Mouse (Mus musculus) forelimb bud, embryonic 11.5 days (tissue): ENCODE data around the gene Cenpf.
"Not testable (repeated sequence)": the region's sequence is repeated elsewhere in the genome, so short reads cannot be mapped to it uniquely, and the experiment has no call there.

Source experiments
- DNase-seq: peaks from one replicate; pipeline ENCODE4 v3.0.0-alpha.2; 2012; ENCODE audit warnings: low read depth, low spot score

Gene Cenpf

DNA sequence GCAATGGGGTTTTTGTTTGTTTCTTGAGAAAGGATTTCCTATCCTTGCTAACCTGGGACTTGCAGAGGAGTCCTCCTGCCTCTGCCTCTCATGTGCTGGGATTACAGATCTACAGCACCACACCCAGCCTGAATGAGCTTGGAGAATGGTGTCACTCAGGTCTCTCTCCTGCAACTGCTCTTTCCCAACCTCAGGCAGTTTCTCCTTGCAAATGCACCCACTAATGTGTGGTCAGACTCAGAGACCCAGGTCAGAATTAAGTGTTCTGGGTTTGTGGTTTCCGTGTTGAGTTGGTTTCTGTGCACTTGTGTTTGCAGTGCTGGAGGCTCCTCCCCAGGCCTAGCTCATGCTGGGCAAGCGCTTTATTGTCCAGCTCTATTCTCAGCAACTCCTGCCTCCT is 6.5 kb upstream of the Cenpf start:
- no peak for DNase-seq

DNA sequence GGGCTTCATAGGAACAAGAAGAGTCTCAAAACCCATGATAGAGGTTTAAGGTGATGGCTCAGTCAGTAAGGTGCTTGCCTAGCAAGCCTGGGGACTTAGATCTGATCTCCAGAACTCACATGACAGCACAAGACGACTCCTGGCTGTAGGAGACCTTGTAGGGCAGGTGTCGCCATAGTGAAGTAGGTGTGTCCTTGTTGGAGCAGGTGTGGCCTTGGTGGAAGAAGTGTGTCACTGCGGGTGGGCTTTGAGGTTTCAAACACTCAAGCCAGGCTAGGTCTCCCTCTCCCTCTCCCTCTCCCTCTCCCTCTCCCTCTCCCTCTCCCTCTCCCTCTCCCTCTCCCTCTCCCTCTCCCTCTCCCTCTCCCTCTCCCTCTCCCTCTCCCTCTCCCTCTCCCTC is 4.6 kb upstream of the Cenpf start:
- DNase-seq = not testable (repeated sequence)

DNA sequence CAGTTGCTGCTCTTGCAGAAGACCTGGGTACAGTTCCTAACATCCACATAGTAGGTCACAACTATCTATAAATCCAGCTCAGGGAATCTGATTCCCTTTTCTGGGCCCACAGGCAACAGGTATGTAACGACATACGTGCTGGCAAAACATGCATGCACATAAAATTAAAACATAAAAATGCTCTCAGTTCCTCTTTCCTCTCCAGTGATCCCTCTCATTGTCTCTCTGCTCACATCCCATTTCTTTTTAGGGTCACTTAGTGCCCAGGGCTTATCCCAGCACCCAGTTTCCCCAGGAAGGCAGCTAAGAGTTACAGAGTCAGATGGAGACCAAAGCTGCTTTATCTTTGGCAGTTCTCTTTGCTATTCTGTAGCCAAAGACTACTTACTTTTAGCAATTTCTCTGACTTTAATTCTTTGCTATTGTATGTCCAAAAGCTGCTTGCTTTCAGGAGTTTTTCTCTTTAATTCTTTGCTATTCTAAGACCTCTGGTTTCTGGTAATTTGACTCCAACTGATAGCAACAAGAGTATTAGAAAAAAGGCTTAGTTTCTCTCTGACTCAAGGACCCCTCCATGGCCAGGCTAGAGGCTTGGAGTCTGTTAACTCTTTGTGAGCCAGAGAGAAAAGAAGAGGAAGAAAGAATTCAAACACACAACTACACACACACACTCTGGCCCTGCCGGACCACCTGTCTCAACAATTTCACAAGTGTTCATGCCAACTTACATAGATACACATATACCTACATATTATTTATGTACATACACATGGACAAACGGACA is 1.4 kb upstream of the Cenpf start:
- no peak for DNase-seq

DNA sequence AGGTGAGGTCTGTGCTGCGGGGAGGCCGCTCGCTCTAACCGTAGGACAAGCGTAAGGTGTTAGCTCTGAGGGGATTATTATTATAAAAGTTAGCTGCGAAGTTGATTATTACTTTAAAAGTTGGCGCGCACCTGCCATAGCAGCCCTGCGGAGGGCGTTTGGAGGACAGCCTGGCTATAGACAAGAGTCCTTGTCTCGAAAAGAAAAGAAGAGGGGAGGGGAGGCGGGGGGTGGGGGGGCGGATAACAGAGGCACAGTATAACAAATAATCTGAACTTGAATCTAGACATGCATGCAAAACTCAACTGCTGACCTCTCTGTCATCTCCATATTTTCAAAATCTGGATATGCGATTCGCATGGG is 483 bp upstream of the Cenpf start:
- no peak for DNase-seq

DNA sequence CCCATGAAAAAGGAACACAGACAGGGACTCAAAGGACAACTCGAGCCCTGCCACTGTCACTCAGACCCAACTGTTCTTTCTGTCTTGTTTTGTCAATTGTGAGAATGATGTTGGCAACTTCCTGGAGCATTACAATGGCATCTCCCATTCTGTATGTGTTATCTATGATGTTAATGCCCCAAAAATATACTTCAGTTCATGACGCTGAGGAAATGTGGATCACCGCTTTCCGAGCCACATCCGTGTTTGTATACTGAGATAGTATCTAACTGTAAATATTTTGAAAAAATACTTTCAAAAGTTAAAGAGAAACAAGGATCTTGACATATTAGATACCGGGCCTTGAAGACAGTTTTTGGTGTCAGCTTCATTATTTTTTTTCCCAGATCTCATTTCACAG is 1.9 kb downstream of the Cenpf start:
- DNase-seq = no peak

DNA sequence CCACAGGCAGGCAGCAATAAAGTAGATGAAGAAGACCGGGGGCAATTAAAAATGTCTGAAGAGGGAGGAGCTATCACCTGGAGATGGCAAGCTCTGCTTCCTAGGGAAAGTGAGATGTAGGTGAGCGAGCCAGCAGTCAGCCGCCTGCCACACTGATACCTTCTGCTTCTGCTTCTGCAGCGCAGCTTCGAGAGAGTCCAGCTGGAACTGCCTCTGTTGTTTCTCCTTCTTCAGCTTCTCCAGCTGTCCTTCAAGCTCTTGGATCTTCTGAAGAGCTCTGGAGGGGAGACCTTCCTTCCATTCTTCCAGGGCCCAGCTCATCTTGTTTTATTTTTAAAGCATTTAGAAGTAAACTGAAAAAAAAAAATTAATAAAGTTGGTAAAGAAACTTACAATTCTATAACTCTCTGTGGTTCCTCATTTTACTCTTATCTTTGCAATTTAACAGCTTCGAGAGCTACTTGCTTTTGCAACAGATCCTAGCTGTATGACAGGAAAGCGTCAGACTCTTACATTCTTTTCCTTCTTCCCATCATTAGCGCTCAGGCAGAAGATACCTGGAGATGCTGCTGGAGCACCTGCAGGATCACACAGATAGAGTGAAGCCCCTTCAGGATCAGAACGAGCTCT is 3.0 kb downstream of the Cenpf start:
- DNase-seq = no peak

DNA sequence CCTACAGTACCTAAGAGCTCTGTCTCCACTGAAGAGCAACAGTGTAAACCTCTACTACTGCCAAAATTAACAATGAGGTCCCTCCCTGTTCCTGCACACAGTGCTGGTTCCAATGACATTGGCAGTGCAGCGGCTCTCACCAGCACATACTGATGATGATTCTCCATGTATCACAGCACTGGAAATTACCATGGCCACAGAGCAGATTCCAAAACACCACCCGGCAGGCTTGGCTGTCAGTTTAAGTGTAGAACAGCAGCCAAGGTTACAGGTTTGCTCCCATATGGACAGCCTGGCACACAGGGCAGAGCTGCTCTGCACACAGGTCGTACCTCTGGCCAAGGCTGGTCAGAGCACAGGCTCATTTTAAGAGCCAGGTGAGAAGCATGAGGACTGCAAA is 8.3 kb downstream of the Cenpf start:
- no peak for DNase-seq

DNA sequence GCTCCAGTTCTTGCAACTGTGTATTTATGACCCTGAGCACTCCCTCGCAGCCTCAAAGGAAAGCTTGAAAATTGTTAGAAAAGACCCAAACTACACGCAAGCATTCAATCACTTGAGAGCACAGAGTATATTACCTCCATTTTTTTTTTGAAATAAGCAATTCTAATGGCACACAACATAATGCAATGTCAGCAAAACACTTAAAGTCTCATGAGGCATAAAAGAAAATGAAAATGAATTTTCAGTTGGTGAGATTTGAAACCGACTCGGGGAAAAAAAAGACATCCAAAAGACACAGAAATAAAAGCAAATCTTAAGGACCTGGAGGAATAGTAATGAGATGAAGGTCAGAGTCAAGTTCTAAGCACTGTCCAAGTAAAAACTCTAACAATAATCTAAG is 11.9 kb downstream of the Cenpf start:
- DNase-seq = no peak

DNA sequence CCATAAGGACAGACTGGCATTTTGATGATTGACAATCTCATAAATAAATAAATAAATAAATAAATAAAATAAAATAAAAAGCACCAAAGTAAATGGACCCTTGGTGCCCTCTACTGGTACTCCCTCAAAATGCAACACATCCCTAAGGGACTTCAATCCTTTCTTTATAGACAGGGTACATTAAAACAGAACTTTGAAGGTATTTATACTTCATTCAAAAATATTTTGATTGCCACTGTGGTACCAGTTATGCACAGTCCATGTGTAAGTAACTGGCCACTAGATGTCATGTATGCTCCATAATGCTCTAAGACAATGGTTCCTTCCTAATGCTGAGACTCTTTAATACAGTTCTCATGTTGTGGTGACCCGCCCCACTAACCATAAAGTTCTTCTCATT is 12.5 kb downstream of the Cenpf start:
- peak; percentile 28 for DNase-seq

DNA sequence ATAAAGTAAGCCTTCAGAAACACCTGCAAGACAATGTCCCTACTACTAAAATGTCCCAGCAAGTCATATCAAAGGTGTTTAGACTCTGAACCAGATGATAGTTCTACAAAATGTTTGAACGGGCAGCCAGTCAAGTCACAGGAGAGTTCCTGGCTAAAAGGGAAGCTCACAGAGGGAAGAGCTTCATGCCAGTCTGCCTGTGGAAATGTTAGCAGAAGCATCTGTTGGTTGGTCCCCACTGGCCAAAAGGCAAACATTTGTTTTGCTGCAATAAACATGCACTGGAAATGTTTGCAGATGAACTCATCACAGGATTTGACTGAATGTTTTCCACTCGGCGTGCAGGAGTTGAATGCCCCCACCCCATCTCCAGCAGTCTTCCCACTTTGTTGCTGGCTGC is 21.9 kb downstream of the Cenpf start:
- no peak for DNase-seq

DNA sequence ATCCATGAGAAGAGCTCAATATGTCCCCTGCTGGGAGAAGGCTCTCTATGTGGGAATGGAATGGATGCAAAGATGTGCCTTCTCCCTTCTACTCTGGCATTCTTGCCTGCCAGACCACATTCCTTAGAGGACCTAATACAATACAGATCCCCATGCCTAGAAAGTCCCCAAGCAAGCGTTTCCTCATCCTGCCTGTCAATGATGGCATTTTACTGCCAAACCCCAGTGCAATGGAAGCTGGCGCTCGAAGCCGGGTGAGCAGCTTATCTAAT is 23.1 kb downstream of the Cenpf start:
- DNase-seq = no peak

DNA sequence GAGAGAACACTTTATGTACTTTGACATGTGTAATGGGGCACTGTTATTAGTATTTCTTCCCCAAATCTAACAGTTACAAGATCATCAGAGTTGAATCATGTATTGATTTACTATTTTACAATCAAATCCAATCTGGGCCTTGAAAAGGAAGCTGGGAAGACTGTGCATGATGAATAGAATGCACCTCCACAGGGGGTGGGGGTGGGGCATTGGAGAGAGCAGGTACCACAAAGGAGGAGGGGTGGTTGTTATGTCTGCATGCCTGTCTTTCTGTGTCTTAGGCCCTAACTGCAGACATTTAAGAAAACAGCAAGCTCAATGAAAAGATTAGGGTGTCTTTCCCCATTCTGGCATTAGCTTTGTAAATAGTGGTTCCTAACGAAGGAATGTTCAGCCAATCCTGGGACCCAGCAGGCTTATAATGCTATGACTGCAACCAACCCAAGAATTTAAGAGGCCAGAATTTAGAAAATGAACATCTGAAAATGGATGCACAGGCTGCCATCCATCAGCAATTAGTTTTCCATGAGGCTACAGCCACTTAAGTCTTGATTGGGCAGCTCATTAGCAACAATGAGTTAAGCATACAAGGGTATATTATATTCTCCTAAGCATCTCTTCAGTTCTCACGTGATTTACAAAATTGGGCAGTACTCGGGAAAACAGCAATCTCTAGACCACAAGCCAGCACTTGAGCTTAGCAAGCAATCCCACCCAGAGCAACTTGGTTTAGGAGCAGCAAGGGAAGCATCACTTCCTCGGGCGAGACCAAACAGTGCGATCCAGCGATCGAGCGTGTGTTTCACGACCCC is 23.6 kb downstream of the Cenpf start:
- DNase-seq = no peak

DNA sequence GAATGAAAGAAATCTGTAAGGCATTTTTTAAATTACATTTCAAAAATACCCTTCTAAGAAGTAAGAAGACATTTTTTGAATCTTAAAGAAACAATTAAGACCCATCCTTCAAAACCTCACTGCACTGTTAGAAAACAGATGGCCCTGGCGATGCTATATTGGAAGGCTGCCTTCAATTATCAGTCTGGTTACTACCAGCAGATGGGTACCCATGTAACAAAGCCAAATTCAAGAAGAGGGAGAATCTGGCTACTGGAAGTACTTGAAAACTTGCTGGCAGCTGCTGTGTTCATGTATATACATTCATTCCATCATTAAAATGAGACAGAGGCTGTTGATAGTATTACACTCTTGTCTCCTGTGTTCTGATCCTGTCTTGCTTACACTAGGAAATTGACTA is 24.4 kb downstream of the Cenpf start:
- DNase-seq = no peak

DNA sequence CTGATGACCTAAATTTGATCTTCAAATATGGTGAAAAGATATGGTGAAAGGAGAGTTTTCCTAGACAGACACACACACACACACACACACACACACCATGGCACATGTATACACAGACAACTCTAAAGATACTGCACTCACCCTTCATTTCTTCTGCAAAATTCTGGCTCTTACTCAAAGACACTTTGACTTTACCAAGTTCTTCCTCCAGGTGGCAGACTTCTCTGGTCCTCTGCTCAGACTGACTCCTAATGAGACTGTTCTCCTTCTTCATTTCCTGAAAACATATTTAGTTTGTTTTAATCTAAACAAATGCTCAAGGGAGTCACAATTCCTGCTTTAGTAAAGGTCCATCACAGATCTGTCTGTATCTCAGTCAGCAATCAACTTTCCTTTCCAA is 26.0 kb downstream of the Cenpf start:
- DNase-seq = peak; percentile 29

DNA sequence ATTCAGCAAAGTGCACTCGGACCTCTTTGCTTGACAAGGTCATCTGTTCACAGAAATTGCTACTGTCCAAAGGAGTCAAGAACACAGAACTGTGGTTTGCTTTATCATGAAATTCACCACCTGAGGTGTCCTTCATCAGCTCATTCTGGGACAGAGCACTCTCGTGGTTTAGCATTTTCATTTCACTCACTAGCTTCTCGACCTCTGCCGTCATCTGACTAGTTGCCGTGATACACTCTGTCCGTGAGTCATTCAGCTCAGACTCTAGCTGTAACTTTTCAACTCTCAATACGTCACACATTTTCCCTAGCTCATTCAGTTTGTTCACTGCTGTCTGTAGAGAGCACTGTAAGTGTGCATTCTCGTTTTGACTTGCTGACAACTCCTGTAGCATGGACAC is 30.5 kb downstream of the Cenpf start:
- DNase-seq = no peak

DNA sequence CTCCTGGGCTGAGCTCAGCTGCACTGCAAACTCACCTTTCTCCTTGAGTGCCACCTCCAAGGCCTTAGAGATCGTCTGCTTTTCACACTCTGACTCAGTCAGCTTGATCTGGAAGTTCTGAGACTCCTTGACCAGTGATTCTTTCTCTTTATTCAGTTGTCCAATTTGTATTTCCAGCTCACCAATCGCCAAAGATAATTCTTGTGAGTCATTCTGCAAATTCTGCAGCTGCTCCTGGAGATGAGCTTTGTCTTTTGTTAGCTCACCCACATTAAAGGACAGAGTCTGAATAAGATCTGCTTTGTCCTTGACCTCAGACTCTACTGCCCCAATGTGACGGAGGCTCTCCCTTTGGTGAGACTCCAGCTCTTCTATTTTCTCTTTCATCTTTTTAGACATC is 34.1 kb downstream of the Cenpf start:
- no peak for DNase-seq

DNA sequence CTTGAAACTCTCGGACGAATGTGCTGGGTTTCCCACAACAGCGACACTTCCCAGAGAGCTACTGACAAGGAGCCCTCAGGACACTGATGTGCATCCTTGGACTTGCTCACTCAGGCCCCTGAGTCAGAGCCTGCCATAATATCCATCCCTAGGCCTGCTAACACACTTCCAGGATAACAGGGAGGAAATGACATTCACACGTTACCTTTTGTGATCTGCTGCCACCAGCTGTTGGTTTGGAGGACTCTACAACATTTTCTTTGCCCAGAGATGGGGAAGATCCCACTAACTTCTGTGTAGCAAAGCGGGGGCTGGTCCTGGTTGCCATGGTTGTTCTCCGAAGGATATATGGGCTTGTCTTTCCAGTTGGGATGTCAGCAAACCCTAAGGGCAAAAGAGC is 41.3 kb downstream of the Cenpf start:
- no peak for DNase-seq

DNA sequence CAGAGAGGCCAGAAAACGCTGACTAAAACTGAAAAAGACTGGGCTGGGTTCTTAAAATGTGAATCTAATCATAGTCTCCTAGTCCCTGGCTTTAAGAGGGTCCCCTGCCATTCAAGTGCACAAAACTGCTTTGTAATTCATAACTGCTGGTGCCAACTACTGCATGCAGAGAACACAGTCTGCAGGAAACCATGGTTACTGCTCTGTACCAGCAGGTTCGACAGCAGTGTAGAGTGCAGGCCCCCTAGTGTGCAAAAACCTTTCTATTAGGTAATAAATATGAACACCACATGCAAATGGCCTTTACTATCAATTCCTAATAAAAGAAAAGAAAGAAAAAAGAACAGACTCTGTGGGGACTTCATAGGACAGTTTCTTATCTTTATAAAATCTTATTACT is 42.5 kb downstream of the Cenpf start:
- no peak for DNase-seq

DNA sequence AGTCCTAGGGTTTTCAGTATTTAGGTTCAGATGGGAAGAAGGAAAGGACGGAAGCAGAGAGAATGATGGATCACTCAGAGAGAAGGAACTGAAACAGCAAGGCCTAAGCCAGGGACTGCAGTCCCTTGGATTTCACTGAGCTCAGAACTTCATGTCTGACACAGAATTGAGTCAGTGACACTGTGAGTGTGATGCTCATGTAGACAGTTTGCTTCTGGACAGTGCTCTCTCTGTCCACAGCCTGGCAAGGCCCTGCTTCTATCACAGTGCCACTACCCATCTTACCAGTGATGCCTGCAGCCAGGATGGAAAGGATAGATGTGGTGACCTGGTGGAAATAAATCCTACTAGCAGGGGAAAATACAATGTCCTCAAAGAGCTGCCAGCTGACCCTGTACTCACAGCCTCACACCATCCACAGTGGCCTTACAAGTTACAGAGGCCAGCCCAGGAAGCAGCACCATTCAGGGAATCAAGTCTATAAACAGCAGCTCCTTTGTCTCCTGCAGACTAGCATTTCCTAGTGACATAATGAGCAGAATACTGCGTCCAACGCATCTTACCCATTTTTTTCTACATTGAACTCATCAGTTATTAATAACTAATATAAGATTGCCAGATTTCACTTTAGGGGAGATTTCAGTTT is 43.1 kb downstream of the Cenpf start:
- no peak for DNase-seq

DNA sequence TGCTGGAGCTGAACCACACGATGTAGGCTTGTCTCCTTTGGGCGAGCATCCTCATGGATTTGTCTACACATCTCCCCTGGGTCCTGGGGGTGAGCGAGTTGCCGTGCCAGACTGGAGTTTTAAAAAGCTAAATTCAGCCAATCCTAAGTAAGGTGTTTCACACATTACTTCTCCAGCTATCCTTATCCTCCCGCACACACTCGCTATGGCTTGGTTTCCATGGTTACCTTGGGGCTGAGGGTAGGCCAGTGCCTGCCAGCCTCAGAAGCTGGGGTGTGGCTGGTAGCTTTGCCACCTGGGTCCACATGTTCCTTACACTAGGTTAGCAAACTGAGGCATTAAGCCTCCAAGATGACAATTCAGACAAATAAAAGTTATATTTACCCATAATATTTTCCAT is 48.3 kb downstream of the Cenpf start:
- DNase-seq = no peak

DNA sequence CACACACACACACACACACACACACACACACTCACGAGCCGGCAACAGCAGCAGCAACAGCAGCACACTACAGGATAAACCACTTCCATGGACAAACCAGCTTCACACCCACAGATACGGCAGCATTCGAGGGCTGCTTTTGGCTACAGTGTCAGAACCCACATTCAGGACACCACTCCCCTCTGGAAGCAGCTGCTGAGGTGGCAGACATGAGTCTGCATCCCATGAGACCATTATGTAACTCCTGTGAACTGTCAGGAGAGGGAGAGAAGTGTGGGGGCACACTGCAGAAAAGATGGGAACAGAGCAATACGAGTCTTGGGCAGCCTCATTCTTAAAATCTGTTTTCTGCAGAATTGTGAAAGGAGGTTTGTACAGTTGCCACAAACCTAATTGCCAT is 54.1 kb downstream of the Cenpf start:
- DNase-seq = no peak

DNA sequence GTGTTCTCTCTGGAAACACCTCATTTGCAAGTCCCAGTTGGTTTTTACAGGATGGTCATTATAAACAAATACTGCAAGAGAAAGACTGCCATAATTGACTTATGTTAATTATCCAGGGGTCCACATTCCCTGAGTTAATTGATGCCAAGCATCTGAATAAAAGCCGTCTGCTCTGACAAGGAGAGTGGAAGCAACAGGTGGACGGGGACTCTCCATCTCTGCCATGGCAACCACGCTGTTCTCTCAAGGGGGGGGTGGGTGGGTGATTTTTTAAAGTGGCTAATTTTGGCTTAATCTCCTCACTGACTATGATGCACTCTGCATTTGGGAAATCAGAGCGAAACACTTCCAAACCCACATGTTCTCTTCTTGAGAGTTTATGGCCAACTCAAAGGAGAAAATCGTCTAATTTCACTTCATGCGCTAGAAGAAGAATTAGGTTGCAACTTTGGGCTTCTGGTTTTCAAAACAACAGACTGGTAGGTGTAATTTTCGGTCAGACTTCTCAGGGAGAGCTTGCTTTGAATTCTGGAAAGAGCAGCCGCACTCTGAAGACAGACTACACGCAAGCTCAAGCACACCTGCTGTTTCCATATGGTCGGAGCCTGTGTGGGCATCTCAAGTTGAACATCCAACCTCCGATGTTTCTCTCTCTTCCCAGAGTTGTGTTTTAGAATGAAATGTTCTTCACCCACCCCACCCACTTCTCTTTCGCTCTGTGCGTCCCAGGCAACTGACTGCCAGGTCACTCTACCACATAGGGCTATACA is 55.8 kb downstream of the Cenpf start:
- DNase-seq = no peak
